Mouse (Mus musculus): ENCODE measurements around the gene Adgrl1.

Adgrl1 gene

GRCm38 (mm10) chr8:83899363-83900252 lies at the start of gene Adgrl1:
Gene Adgrl1, plus strand, starts transcription at chr8:83900105.
- peak; percentile 77 for DNase-seq (ENCODE audit: low spot score)

DNA sequence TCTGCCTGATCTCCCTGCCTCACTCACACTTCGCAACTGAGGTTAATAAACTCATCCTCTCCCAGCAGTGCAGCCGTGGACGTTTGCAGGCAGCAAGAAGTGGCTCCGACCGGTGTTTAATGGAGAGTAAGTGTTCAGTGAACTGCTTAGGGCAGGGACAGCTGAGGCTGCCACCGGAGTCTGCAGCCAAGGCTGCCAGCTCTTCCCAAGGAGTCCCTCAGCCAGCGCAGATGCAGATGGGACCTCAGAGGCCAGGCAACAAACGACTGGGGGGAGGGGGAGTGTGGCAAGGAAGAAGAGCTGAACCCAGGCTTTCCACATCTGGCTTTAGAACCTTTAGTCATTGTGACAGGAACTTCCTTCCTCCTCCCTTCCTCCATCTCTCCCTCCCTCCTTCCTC lies 47.6 kb upstream of the Adgrl1 start:
- DNase-seq (ENCODE audit: low spot score): no peak

- DNase-seq (ENCODE audit: low spot score): no peak
These were observed 46.4 kb upstream of the Adgrl1 start for GRCm38 (mm10) chr8:83853323-83854050.

- DNase-seq (ENCODE audit: low spot score): no peak
These were observed 43.3 kb upstream of the Adgrl1 start for GRCm38 (mm10) chr8:83856486-83857065.

DNA sequence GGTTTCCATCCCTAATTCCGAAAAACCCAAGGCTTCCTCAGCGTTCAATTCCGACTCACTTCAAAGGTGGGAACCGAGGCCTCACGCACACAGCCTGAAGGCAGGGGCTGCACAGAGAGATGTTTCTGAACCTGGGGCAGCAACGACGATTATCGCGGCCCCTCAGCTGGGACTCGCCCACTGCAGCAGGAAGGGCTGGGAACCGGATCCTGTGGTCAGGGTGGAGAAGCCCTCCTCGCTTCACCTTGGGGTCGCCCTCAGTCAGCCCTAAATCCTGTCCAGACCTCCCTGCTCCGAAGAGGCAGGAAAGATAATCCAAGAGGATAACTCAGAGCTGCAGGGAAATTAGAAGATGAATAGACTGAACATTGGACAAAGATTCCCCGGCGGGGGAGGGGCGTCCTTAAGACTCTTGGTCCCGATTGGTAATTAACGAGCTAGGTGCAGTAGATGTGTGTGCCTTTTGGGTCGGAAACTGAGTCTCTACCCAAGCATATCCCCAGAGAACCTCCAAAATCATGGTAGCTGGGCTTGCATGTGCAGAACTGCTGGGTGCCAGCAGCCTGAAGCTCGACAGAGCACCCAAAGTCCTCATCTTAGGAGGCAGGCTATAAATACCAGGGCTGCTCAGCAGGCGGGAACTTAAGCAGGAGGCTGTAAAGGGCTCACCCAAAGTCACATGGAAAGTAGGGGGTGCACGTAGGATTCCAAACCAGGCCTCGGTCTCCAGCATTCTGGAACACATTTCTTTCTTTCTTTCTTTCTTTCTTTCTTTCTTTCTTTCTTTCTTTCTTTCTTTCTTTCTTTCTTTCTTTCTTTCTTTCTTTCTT lies 37.3 kb upstream of the Adgrl1 start:
- no peak for DNase-seq (ENCODE audit: low spot score)

GRCm38 (mm10) chr8:83874881-83875655 lies 24.8 kb upstream of the Adgrl1 start:
- peak; percentile 20 for DNase-seq (ENCODE audit: low spot score)

DNA sequence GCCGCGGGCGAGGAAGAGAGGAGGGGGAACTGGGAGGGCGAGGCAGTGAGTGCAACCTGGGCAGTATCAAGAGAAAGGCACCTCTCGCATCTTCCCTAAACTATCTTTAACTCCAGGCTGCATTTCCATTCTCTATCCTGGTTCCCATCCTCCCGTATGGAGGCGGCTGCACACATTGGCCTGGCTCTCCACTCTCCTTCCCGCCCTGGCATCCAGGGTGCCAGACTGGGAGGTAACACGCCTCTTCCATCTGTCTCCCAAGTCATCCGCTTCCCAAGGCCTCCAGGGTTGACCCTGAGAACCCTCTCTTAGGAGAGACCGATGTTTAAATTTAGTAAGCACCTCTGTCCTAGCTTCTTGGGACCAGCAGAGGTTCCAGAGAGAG lies 24.3 kb upstream of the Adgrl1 start:
- no peak for DNase-seq (ENCODE audit: low spot score)

- DNase-seq (ENCODE audit: low spot score): no peak
These were observed 23.6 kb upstream of the Adgrl1 start for GRCm38 (mm10) chr8:83876080-83876837.

DNA sequence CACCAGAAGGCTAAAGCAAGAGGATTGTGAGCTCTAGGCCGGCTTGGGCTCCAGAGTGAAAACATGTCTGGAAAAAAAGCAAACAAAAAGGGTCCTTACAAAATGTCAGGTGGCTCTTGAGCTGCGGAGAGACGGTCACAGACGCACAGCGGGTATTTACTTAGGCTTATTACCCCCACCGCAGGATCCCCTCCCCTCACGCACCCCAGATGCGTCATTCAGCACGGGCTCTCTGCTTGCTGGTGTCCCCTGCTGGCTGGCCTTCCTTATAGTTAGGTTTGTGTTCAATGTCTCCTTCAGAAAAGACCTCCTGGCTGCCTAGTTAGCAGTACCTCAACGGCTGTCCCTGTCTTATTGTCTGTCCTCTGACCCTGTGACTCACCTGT lies 23.1 kb upstream of the Adgrl1 start:
- no peak for DNase-seq (ENCODE audit: low spot score)

GRCm38 (mm10) chr8:83888409-83888808 lies 11.5 kb upstream of the Adgrl1 start:
- DNase-seq (ENCODE audit: low spot score): no peak

- DNase-seq (ENCODE audit: low spot score): no peak
These were observed 7.8 kb upstream of the Adgrl1 start for GRCm38 (mm10) chr8:83892061-83892460.

DNA sequence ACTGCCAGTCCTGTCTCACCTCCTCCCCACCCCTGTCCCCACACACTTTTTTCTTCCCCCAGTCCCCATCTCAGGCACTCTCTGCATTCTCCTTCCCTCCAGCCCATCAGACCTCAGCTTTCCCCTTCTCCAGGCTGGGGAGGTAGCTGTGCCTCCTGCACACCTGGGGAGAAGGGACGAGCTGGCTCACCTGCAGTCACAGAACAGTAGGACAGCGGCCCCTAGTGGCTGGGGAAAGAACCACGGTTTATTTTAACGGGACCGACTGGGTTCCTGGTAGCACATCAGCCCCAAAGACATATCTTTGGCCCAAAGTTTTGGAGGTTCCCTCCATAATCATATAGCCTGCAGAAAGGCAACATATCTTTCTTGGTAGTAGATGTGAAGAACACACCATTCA lies 6.0 kb upstream of the Adgrl1 start:
- DNase-seq (ENCODE audit: low spot score): peak; percentile 65

GRCm38 (mm10) chr8:83895894-83896293 lies 4.0 kb upstream of the Adgrl1 start:
- DNase-seq (ENCODE audit: low spot score): no peak

GRCm38 (mm10) chr8:83896461-83896860 lies 3.4 kb upstream of the Adgrl1 start:
- no peak for DNase-seq (ENCODE audit: low spot score)

DNA sequence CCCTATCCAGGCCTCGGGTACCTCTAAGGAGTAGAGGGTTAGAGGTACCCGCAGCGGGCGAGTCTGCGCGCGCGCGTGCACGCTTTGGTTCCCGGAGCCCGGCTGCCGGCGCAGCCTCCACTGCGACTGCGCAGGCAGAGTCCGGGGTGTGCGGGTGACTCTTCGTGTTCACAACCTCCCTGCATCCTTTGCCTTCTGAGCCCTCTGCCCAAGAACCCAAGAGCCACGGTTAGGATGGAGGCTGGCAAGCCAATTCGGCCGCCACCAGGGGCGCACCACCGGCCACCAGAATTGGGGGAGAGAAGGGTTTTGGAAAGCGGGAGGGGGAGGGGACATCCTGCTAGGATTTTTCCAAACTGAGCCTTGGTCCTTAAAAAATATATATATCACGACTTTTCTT lies 2.7 kb upstream of the Adgrl1 start:
- DNase-seq (ENCODE audit: low spot score): no peak

DNA sequence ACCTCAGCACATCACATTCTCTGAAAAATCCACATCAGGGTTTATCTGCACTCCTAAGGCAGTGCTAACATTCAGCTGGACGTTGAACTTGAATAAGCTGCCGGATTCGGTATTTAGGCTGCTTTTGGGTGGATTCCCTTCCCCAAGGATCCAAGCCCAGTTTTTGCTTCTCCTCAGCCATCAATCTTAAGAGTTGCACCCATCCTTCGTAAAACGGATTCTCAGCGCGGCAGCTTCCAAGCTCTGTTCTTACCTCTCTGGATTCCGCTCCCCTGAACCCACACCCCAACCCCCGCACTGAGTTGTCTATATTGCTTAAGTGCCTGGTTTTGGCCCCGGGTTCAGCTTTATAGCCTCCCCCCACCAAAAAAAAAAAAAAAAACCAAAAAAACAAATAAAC lies 1.4 kb upstream of the Adgrl1 start:
- DNase-seq (ENCODE audit: low spot score): no peak

DNA sequence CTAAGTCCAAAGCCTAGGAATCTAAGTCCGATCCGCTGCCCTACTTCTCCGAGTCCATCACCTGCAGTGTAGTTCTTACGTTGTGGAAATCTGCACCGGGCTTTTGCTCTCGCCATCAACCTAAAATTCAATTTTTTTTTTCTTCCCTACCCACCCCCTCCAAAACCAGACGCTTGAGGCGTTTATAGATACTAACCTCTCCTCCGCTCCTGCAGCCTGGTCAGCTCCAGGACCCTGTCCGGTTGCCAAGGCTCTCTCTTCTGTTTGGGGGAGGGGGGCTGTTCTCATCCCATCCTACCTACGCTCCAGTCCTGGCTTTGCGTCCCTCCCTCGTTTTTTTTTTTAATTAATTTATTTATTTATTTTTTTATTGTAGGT lies 931 bp upstream of the Adgrl1 start:
- no peak for DNase-seq (ENCODE audit: low spot score)

DNA sequence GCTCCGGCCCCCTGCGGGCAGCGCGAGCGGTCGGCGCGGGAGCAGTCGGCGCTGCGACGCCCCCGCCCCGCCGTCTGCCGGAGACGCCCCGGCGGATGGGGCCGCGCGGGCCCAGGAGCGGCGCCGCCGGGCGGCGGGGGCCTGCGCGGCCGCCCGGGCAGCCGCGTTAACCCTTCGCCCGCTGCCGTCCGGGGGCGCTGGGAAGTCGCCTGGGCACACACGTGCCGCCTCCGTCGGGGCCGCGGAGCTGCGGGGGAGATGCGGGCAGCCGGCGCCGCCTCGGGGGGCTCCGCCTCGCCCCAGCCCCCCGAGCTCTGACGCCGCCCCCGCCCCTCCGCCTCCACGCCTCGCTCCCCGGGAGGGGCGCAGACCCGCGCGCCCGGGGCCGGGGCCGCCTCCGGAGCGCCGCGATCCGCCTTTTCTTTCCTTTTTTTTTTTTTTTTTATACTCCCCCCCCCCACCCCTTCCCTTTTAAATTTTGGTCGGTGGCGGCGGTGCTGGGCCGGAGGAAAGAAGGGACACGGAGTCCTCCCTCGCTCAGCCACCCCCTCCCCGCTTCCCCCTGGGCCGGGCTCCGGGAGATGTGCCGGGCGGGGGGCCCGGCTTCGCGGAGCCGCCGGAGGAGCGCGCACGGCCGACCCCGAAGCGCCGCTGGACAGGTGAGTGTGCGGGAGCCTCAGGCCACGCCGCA lies 506 bp downstream of the Adgrl1 start:
- no peak for DNase-seq (ENCODE audit: low spot score)

DNA sequence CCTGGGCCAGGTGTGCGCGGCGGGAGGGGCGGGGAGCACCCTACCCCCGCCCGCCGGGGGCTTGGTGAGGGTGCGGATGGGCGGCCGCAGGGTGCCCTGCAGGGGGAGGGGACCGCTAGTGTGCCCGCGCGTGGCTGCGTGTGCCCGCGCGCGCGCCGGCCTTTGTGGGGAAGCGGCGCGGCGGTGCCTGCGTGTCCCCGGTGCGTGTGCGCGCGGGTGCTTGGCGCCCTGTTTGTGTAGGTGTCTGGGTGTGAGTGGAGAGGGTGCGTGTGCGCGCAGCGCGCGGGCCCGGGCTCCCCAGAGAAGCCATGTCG lies 1.0 kb downstream of the Adgrl1 start:
- DNase-seq (ENCODE audit: low spot score): no peak

Measured in urinary bladder, postnatal 10 days (tissue).